Mouse (Mus musculus): Measurements from ENCODE around the gene 2010109A12Rik.
A peak's percentile ranks its signal among the peaks of the same experiment; 100 is the strongest.

GRCm38 (mm10) chr5:93205371-93206108 is 778 bp upstream of the 2010109A12Rik start:
- TF ChIP-seq ZNF384 (IDR thresholded peaks at IDR 0.05; ENCODE audit: low read depth, low read length) (peak; percentile 70), MAFK (IDR thresholded peaks at IDR 0.05; ENCODE audit: insufficient read depth, low read depth, low read length) (no peak), HCFC1 (IDR thresholded peaks at IDR 0.05; ENCODE audit: borderline replicate concordance, insufficient read depth, low read length) (no peak), ZC3H11A (IDR thresholded peaks at IDR 0.05; ENCODE audit: borderline replicate concordance, low read depth, low read length) (no peak)

All from ES-E14 (cell line).